Mouse (Mus musculus): ENCODE data around the gene Gna15. TPM values are rescaled to one million over a fixed set of nuclear protein-coding genes. Genes with fewer than 3 reads are reported as not detected.
A peak's percentile ranks its signal among the peaks of the same experiment; 100 is the strongest.

Gene Gna15
- total and polyA plus RNA-seq, 3 experiments: 23.0 to 142 (median 33.0) TPM

- peaks cover 0 to 3% of the 10 kb centered on the region in 2 experiments; a peak in 2 of 4 replicates for H3K36me3 ChIP-seq (ENCODE audit: control insufficient read depth in 1 of 2, insufficient read depth in 2 of 2, low read length in 2 of 2)
- no peaks in the 10 kb centered on the region for H3K79me2 ChIP-seq (ENCODE audit: control insufficient read depth, insufficient read depth, low read length, poor library complexity)
- no peaks in the 10 kb centered on the region; a peak in 2 of 4 replicates for H3K27me3 ChIP-seq (ENCODE audit: control insufficient read depth in 1 of 2, insufficient read depth in 2 of 2, low read length in 2 of 2)
- peaks cover 7 to 26% of the 10 kb centered on the region in 2 experiments for H3K4me1 ChIP-seq (ENCODE audit: control insufficient read depth in 1 of 2, insufficient read depth in 2 of 2, low read length in 2 of 2)
- peak overlapping the region; percentile 23 to 54; a peak in 3 of 4 replicates for H3K4me3 ChIP-seq (ENCODE audit: control insufficient read depth in 1 of 2, insufficient read depth in 1 of 2, low read depth in 2 of 2, low read length in 2 of 2)
- H3K9ac ChIP-seq (ENCODE audit: control insufficient read depth, low read depth, low read length, poor library complexity, severe bottlenecking): no peak overlapping the region
- H3K27ac ChIP-seq (ENCODE audit: control insufficient read depth, low read depth, low read length): no peak overlapping the region
- peak; percentile 94 for DNase-seq (ENCODE audit: low read depth, low spot score)
- TF ChIP-seq HCFC1 (IDR thresholded peaks at IDR 0.05; ENCODE audit: low read depth, low read length) (no peak), SIN3A (IDR thresholded peaks at IDR 0.05; ENCODE audit: low read length) (0 out of 2 replicates have a peak, but pooled peaks have one; percentile 13)
- H3K9me3 ChIP-seq (replicated peaks; ENCODE audit: insufficient read depth, low read length): no peaks in the 10 kb centered on the region
These were observed 58.8 kb downstream of the Gna15 start for GRCm38 (mm10) chr10:81465265-81465645.

DNA sequence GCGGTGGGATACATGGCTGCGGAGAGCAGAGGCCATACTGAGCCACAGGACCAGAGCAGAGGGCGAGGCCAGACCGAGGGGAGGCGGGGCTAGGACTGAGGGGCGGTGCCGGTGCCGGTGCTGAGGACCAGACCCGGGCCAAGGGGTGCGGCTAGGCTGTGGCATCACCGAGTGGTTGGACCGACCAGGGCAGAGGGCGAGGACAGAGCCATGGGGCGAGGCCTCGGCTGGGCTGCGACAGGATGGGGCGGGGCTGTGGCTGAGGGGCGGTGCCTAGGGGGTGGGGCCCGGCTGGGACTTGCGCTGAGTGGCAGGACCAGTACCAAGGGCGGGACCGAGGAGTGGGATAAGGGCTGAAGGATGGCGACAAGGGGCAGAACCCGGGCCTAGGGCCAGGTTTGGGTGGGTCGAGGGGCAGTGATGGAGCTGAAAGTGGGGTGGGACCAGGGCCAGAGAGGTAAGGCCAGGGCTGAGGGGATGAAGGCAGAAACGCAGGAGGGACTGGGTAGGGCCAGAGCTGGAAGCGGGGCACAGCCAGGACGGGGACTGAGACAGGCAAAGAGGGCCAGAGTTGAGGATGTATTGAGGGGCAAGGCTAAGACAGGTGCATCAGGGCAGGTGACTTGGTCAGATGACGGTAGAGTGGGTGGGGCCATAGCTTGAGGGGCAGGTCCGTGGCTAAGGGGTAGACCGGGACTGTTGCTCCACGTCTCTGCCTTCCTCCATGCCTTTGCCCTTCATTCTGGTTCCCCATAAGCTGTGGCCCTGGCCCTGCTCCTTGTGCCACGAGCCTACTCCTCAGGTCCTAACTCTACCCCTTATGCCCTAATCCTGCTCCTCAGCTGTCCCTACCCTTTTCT lies 59.4 kb downstream of the Gna15 start:
- no peak overlapping the region for H3K9ac ChIP-seq (ENCODE audit: control insufficient read depth, low read depth, low read length, poor library complexity, severe bottlenecking)
- TF ChIP-seq CHD1 (IDR thresholded peaks at IDR 0.05; ENCODE audit: low read depth, low read length) (no peak), TCF12 (IDR thresholded peaks at IDR 0.05; ENCODE audit: low read depth, low read length) (no peak), GABPA (IDR thresholded peaks at IDR 0.05; ENCODE audit: low read depth, low read length) (no peak), ETS1 (IDR thresholded peaks at IDR 0.05; ENCODE audit: low read depth, low read length) (no peak), ZNF384 (IDR thresholded peaks at IDR 0.05; ENCODE audit: low read depth, low read length) (no peak), POLR2AphosphoS5 (IDR thresholded peaks at IDR 0.05; ENCODE audit: borderline replicate concordance, low read depth, low read length) (no peak; the same call in 1 of the 2 replicates), CTCF (IDR thresholded peaks at IDR 0.05 in 2 of 3, conservative IDR thresholded peaks at IDR 0.05 in 1 of 3; ENCODE audit: control insufficient read depth in 1 of 3, insufficient read depth in 1 of 3, low read depth in 2 of 3, low read length in 3 of 3, poor library complexity in 1 of 3, severe bottlenecking in 1 of 3) (no peak), EP300 (IDR thresholded peaks at IDR 0.05; ENCODE audit: low read depth in 1 of 2, low read length in 2 of 2) (no peak), MAFK (IDR thresholded peaks at IDR 0.05; ENCODE audit: borderline replicate concordance, low read depth, low read length) (no peak), POLR2AphosphoS2 (IDR thresholded peaks at IDR 0.05; ENCODE audit: low read length) (no peak), MAX (IDR thresholded peaks at IDR 0.05; ENCODE audit: low read length) (no peak), ELF1 (IDR thresholded peaks at IDR 0.05; ENCODE audit: low read depth, low read length) (no peak), ZC3H11A (IDR thresholded peaks at IDR 0.05; ENCODE audit: low read depth, low read length) (no peak), CHD2 (IDR thresholded peaks at IDR 0.05; ENCODE audit: low read length) (no peak), POLR2A (IDR thresholded peaks at IDR 0.05; ENCODE audit: control insufficient read depth in 1 of 2, insufficient read depth in 1 of 2, low read depth in 1 of 2, low read length in 2 of 2, poor library complexity in 1 of 2) (no peak), SMC3 (IDR thresholded peaks at IDR 0.05; ENCODE audit: low read depth, low read length) (no peak), GATA1 (IDR thresholded peaks at IDR 0.05; ENCODE audit: low read depth, low read length) (no peak)
- peaks cover 0 to 3% of the 10 kb centered on the region in 2 experiments; a peak in 2 of 4 replicates for H3K36me3 ChIP-seq (ENCODE audit: control insufficient read depth in 1 of 2, insufficient read depth in 2 of 2, low read length in 2 of 2)
- peak; percentile 87 for DNase-seq (ENCODE audit: low read depth, low spot score)
- H3K27me3 ChIP-seq (ENCODE audit: control insufficient read depth in 1 of 2, insufficient read depth in 2 of 2, low read length in 2 of 2): no peaks in the 10 kb centered on the region; a peak in 2 of 4 replicates
- H3K9me3 ChIP-seq (replicated peaks; ENCODE audit: insufficient read depth, low read length): no peaks in the 10 kb centered on the region
- H3K4me3 ChIP-seq (ENCODE audit: control insufficient read depth in 1 of 2, insufficient read depth in 1 of 2, low read depth in 2 of 2, low read length in 2 of 2): peak overlapping the region; percentile 23 to 54
- no peak overlapping the region for H3K27ac ChIP-seq (ENCODE audit: control insufficient read depth, low read depth, low read length)
- peaks cover 7 to 26% of the 10 kb centered on the region in 2 experiments for H3K4me1 ChIP-seq (ENCODE audit: control insufficient read depth in 1 of 2, insufficient read depth in 2 of 2, low read length in 2 of 2)
- no peaks in the 10 kb centered on the region for H3K79me2 ChIP-seq (ENCODE audit: control insufficient read depth, insufficient read depth, low read length, poor library complexity)

Data from MEL (cell line).